Mouse (Mus musculus): ENCODE data around the gene Arl15. TPM values are rescaled to one million over a fixed set of nuclear protein-coding genes. Genes with fewer than 3 reads are reported as not detected.

Arl15 gene
- polyA plus RNA-seq, 1 experiment from 2014 or later: 11.8 TPM

GRCm38 (mm10) chr13:113816421-113816810 is 22.1 kb downstream of the Arl15 start:
- Histone ChIP-seq H3K9me3 (ENCODE audit: low read depth, low read length) (no peaks in the 10 kb centered on the region), H3K4me3 (ENCODE audit: low read depth, low read length) (no peak overlapping the region), H3K27ac (ENCODE audit: low read depth) (no peak overlapping the region), H3K27me3 (ENCODE audit: insufficient read depth, low read length) (no peaks in the 10 kb centered on the region), H3K36me3 (ENCODE audit: insufficient read depth) (no peaks in the 10 kb centered on the region), H3K4me1 (ENCODE audit: insufficient read depth) (no peaks in the 10 kb centered on the region), H3K4me2 (no peak overlapping the region), H3K9ac (no peak overlapping the region)
- no peak for TF ChIP-seq CTCF (IDR thresholded peaks at IDR 0.05; ENCODE audit: low read depth)
- no peak for ATAC-seq (ENCODE audit: insufficient read depth)
- WGBS: 76% methylated on average over 6 of the region's 6 CpGs
- no peak for DNase-seq

GRCm38 (mm10) chr13:113819006-113819405 is 24.7 kb downstream of the Arl15 start:
- Histone ChIP-seq H3K4me3 (ENCODE audit: low read depth, low read length) (no peak overlapping the region), H3K27me3 (ENCODE audit: insufficient read depth, low read length) (no peaks in the 10 kb centered on the region), H3K4me2 (no peak overlapping the region), H3K4me1 (ENCODE audit: insufficient read depth) (no peaks in the 10 kb centered on the region), H3K9me3 (ENCODE audit: low read depth, low read length) (no peaks in the 10 kb centered on the region), H3K27ac (ENCODE audit: low read depth) (no peak overlapping the region), H3K36me3 (ENCODE audit: insufficient read depth) (no peaks in the 10 kb centered on the region), H3K9ac (no peak overlapping the region)
- ATAC-seq (ENCODE audit: insufficient read depth) (no peak), DNase-seq (no peak)
- no peak for TF ChIP-seq CTCF (IDR thresholded peaks at IDR 0.05; ENCODE audit: low read depth)
- WGBS: 88% methylated on average over 7 of the region's 7 CpGs

GRCm38 (mm10) chr13:113820176-113820575 is 25.9 kb downstream of the Arl15 start:
- TF ChIP-seq CTCF (IDR thresholded peaks at IDR 0.05; ENCODE audit: low read depth): no peak
- no peak for DNase-seq
- H3K36me3 ChIP-seq (ENCODE audit: insufficient read depth): no peaks in the 10 kb centered on the region

GRCm38 (mm10) chr13:113821891-113822290 is 27.6 kb downstream of the Arl15 start:
- TF ChIP-seq CTCF (IDR thresholded peaks at IDR 0.05; ENCODE audit: low read depth): no peak
- WGBS: 86% methylated on average over 12 of the region's 12 CpGs
- no peak for ATAC-seq (ENCODE audit: insufficient read depth)
- Histone ChIP-seq H3K4me3 (ENCODE audit: low read depth, low read length) (no peak overlapping the region), H3K9me3 (ENCODE audit: low read depth, low read length) (no peaks in the 10 kb centered on the region), H3K27me3 (ENCODE audit: insufficient read depth, low read length) (no peaks in the 10 kb centered on the region), H3K36me3 (ENCODE audit: insufficient read depth) (no peaks in the 10 kb centered on the region), H3K27ac (ENCODE audit: low read depth) (no peak overlapping the region), H3K9ac (no peak overlapping the region), H3K4me1 (ENCODE audit: insufficient read depth) (no peaks in the 10 kb centered on the region), H3K4me2 (no peak overlapping the region)
- DNase-seq: no peak

More at GRCm38 (mm10) chr13:113820176-113820575, 25.9 kb downstream of the Arl15 start:
- Histone ChIP-seq H3K27me3 (ENCODE audit: insufficient read depth, low read length) (no peaks in the 10 kb centered on the region), H3K4me1 (ENCODE audit: insufficient read depth) (no peaks in the 10 kb centered on the region), H3K9me3 (ENCODE audit: low read depth, low read length) (no peaks in the 10 kb centered on the region), H3K4me3 (ENCODE audit: low read depth, low read length) (no peak overlapping the region), H3K27ac (ENCODE audit: low read depth) (no peak overlapping the region), H3K9ac (no peak overlapping the region), H3K4me2 (no peak overlapping the region)
- ATAC-seq (ENCODE audit: insufficient read depth): no peak
- 81% methylated on average over 3 of the region's 3 CpGs for WGBS

GRCm38 (mm10) chr13:113824027-113824426 is 29.7 kb downstream of the Arl15 start:
- no peak overlapping the region for H3K4me2 ChIP-seq
- TF ChIP-seq CTCF (IDR thresholded peaks at IDR 0.05; ENCODE audit: low read depth): no peak
- no peak for DNase-seq
- H3K27ac ChIP-seq (ENCODE audit: low read depth): no peak overlapping the region
- no peaks in the 10 kb centered on the region for H3K36me3 ChIP-seq (ENCODE audit: insufficient read depth)
- H3K4me3 ChIP-seq (ENCODE audit: low read depth, low read length): no peak overlapping the region
- H3K4me1 ChIP-seq (ENCODE audit: insufficient read depth): no peaks in the 10 kb centered on the region
- WGBS: 82% methylated on average over 3 of the region's 3 CpGs
- no peaks in the 10 kb centered on the region for H3K27me3 ChIP-seq (ENCODE audit: insufficient read depth, low read length)
- no peaks in the 10 kb centered on the region for H3K9me3 ChIP-seq (ENCODE audit: low read depth, low read length)
- no peak overlapping the region for H3K9ac ChIP-seq
- ATAC-seq (ENCODE audit: insufficient read depth): no peak

- Histone ChIP-seq H3K4me3 (ENCODE audit: low read depth, low read length) (no peak overlapping the region), H3K4me2 (no peak overlapping the region), H3K27me3 (ENCODE audit: insufficient read depth, low read length) (no peaks in the 10 kb centered on the region), H3K27ac (ENCODE audit: low read depth) (no peak overlapping the region), H3K9ac (no peak overlapping the region), H3K9me3 (ENCODE audit: low read depth, low read length) (no peaks in the 10 kb centered on the region), H3K36me3 (ENCODE audit: insufficient read depth) (no peaks in the 10 kb centered on the region), H3K4me1 (ENCODE audit: insufficient read depth) (no peaks in the 10 kb centered on the region)
- ATAC-seq (ENCODE audit: insufficient read depth): no peak
- WGBS: 90% methylated on average over 3 of the region's 3 CpGs
- no peak for TF ChIP-seq CTCF (IDR thresholded peaks at IDR 0.05; ENCODE audit: low read depth)
- no peak for DNase-seq
These were observed 34.3 kb downstream of the Arl15 start for GRCm38 (mm10) chr13:113828633-113829032.

- no peak for TF ChIP-seq CTCF (IDR thresholded peaks at IDR 0.05; ENCODE audit: low read depth)
- ATAC-seq (ENCODE audit: insufficient read depth) (no peak), DNase-seq (no peak)
- Histone ChIP-seq H3K36me3 (ENCODE audit: insufficient read depth) (no peaks in the 10 kb centered on the region), H3K4me2 (no peak overlapping the region), H3K9me3 (ENCODE audit: low read depth, low read length) (no peaks in the 10 kb centered on the region), H3K9ac (no peak overlapping the region), H3K27me3 (ENCODE audit: insufficient read depth, low read length) (no peaks in the 10 kb centered on the region), H3K4me3 (ENCODE audit: low read depth, low read length) (no peak overlapping the region), H3K4me1 (ENCODE audit: insufficient read depth) (no peaks in the 10 kb centered on the region), H3K27ac (ENCODE audit: low read depth) (no peak overlapping the region)
- WGBS: 87% methylated on average over 2 of the region's 2 CpGs
These were observed 34.8 kb downstream of the Arl15 start for GRCm38 (mm10) chr13:113829079-113829478.

GRCm38 (mm10) chr13:113830805-113831204 is 36.5 kb downstream of the Arl15 start:
- H3K4me3 ChIP-seq (ENCODE audit: low read depth, low read length): no peak overlapping the region
- no peak for TF ChIP-seq CTCF (IDR thresholded peaks at IDR 0.05; ENCODE audit: low read depth)
- H3K9me3 ChIP-seq (ENCODE audit: low read depth, low read length): no peaks in the 10 kb centered on the region
- DNase-seq (no peak), ATAC-seq (ENCODE audit: insufficient read depth) (no peak)
- no peak overlapping the region for H3K4me2 ChIP-seq
- WGBS: 91% methylated on average over 3 of the region's 3 CpGs
- H3K27ac ChIP-seq (ENCODE audit: low read depth): no peak overlapping the region
- no peaks in the 10 kb centered on the region for H3K36me3 ChIP-seq (ENCODE audit: insufficient read depth)
- no peak overlapping the region for H3K9ac ChIP-seq
- H3K4me1 ChIP-seq (ENCODE audit: insufficient read depth): no peaks in the 10 kb centered on the region
- H3K27me3 ChIP-seq (ENCODE audit: insufficient read depth, low read length): no peaks in the 10 kb centered on the region
